Mouse (Mus musculus) olfactory bulb, adult 2 months (tissue): ENCODE measurements around the gene Nlrc5.

Experiments used
- CTCF ChIP-seq: fragments of 200-500 bp; IDR thresholded peaks from 2 replicates; pipeline ENCODE4 v1.5.1; 2012; ENCODE audit warnings: low read depth, mild to moderate bottlenecking, low read length, moderate library complexity; ENCODE audit not compliant: insufficient read depth
- POLR2A ChIP-seq: fragments of 200-500 bp; IDR thresholded peaks from 2 replicates; pipeline ENCODE4 v1.6.1; 2012; ENCODE audit warnings: mild to moderate bottlenecking, low read depth, low read length, moderate library complexity; ENCODE audit not compliant: insufficient read depth

DNA sequence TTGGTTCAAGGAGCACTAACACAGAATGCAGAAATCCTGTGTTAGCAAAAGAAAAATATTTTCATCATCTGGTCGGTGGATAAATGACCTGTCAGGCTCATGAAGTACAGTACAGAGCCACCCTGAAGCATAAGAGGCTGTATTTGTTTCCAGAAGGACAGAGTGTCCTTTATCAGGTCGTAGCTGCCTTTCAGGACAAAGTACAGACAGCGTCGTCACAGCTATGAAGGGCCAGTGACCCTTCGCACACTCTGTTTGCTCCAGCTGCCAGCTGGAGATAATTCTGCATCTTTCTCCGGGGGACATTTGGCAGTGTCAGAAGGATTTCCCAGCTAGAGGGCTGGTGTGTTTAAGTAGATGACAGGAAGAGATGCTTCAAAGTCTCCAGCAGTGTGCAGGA is 41.5 kb upstream of the Nlrc5 start:
- no peak for TF ChIP-seq POLR2A
- no peak for TF ChIP-seq CTCF
